Mouse (Mus musculus) urinary bladder, adult 18-20 months (tissue): ENCODE data around the gene Fam102b.

Source experiments
- DNase-seq, 2 experiments: peaks; one replicate each; pipeline ENCODE4 v3.0.0; 2022; ENCODE audit warnings: low spot score in 2 of 2, mixed read lengths in 2 of 2

Fam102b gene

GRCm38 (mm10) chr3:108961226-108961625 is 66.2 kb downstream of the Fam102b start:
- no peak for DNase-seq

GRCm38 (mm10) chr3:108959680-108960295 is 67.6 kb downstream of the Fam102b start:
- DNase-seq, result no peak

DNA sequence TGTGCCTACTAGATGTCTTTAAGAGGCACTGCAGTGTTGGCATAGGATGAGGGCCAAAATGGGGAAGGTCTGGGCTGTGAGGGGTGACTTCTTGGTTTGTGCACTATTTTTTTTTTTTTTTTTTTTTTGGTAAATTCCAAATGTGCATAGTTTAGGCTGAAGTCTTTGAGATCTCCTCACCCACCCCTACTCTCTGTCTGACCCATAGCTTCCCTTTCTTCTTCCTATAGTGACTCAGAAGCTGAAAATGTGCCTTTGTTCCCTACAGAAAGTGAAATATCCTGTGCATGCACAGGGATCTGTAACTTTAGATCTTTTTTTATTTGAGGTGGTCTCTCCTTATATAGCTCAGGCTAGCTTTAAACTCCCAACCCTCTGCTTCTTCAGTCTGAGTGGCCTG is 69.4 kb downstream of the Fam102b start:
- no peak for DNase-seq

DNA sequence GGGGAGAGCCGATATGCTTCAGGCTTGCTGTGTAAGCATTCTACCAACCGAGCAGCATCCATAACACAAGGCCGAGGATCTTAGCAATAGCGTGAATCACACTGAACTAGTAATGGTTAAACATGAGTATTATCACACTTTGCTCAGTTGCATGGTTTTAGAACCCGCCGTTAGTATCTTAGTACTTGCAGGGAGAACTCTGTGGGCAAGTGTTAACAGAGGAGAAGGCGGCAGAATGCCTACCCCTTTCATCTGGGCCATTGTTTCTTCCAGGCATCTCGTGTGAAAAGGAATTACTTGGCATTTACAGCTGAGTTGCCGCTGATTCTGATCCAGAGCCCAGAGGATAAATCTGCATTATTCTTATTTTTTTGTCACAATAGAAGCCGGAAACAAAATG is 86.4 kb downstream of the Fam102b start:
- no peak for DNase-seq

GRCm38 (mm10) chr3:108940001-108940633 is 87.3 kb downstream of the Fam102b start, which contains the start of gene Gm9857:
Gene Gm9857 (minus strand): TSS chr3:108940445.
- DNase-seq, result no peak

- DNase-seq, result no peak
Observed at GRCm38 (mm10) chr3:108939573-108939972, 87.8 kb downstream of the Fam102b start, which contains the start of gene Henmt1. Gene Henmt1 (plus strand): TSS chr3:108939873.

GRCm38 (mm10) chr3:108938691-108939090 is 88.7 kb downstream of the Fam102b start:
- DNase-seq, result no peak

GRCm38 (mm10) chr3:108933557-108933956 is 93.8 kb downstream of the Fam102b start:
- DNase-seq, result no peak

DNA sequence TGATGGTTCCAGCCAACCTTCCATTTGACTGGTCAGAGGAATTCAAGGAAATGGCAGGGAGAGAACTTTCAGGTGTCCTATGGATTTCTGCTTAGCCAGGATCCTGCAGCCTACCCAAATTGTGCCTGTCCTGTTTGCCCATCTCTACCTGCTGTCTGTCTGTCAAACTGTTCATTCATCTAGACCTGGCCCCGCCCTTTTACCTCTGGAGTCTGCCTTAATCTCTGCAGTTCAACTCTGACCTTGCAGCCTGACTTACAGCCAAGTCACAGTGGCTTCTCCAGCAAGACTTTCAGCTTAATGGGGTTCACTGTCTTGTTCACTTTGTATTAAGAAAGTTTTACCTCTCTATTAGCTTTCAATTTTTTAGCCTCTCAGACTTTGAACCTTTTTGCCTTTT is 101.1 kb downstream of the Fam102b start:
- DNase-seq, result no peak

DNA sequence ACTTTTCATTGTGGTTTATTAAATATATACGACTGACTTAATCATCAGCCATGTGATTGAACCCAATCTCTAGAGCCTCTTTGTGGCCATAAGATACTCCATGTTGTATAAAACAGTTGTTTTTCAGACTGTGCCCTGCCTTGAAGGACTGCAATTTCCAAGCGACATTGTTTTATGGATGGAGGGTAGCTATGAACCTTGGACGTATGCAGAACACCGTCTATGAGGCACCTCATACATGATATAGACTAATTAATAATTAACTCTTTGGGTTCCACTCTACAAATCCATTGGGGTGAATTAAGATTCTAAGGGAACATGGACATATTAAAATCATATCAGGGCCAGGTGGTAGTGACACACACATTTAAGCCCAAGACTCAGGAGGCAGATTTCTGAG is 101.7 kb downstream of the Fam102b start:
- DNase-seq, result no peak

GRCm38 (mm10) chr3:108921822-108922221 is 105.6 kb downstream of the Fam102b start:
- no peak for DNase-seq
